Comparison of ENCODE assay signal across 13 mouse cellular contexts in genomic region chr2:5589163-5589562, GRCm38 (mm10).
"Had no signal": no experiment of that assay in that cellular context is flagged by ENCODE, and none has a peak within 500 bp of the region (broad histone marks: within the 10 kb centered on the region; RNA-seq: fewer than 3 reads in every experiment).

No protein-coding gene starts in this region.

- H3K9me3 ChIP-seq: kidney, embryonic 15.5 days; liver, embryonic 13.5 days had no signal

- DNase-seq: kidney, adult 11 months; kidney, adult 8-10 months; kidney, postnatal 10 days; kidney, postnatal 36 days; liver, embryonic 13.5 days; lung, adult 2 months; lung, postnatal 14 days; lung, postnatal 4 days; midbrain, embryonic 14.5 days; thymus, postnatal 36 days had no signal

- H3K27ac ChIP-seq: kidney, embryonic 15.5 days; liver, embryonic 13.5 days; stomach, postnatal 0 days had no signal

- H3K36me3 ChIP-seq: kidney, embryonic 15.5 days; liver, embryonic 13.5 days had no signal

- H3K4me2 ChIP-seq: kidney, embryonic 15.5 days; liver, embryonic 13.5 days; midbrain, embryonic 11.5 days had no signal

- H3K9ac ChIP-seq: kidney, embryonic 15.5 days; liver, embryonic 13.5 days had no signal

- H3K4me1 ChIP-seq: kidney, embryonic 15.5 days; liver, embryonic 13.5 days had no signal

- H3K27me3 ChIP-seq: kidney, embryonic 15.5 days; liver, embryonic 13.5 days had no signal

- H3K4me3 ChIP-seq: kidney, embryonic 15.5 days; liver, embryonic 13.5 days had no signal
